Mouse (Mus musculus): Measurements from ENCODE around the gene Rxrb. TPM values are rescaled to one million over a fixed set of nuclear protein-coding genes. Genes with fewer than 3 reads are reported as not detected.
A peak's percentile ranks its signal among the peaks of the same experiment; 100 is the strongest.
"Not testable (repeated sequence)": the region's sequence is repeated elsewhere in the genome, so short reads cannot be mapped to it uniquely, and the experiment has no call there.

The Rxrb gene
- total and polyA plus RNA-seq, 3 experiments: 27.0 to 47.7 (median 36.9) TPM

DNA sequence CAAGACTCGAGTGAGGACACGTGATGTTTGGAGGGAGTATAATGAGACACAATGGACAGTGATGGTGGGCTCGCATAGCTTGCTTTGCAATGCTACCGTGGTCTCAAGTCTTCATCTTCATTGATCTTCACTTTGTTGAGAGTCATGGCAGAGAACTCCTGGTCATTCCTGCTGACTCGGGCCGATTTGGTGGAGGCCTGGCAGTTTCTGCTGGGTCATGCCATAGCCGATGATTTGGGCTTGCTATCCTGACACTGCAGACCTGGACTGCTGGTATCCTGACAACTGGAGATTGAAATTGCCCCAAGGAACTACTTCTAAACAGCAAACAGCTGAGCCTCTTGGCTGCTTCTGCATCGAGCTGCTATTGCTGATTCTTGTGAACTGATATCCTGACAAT is 36.7 kb upstream of the Rxrb start:
- Histone ChIP-seq H3K27me3 (replicated peaks) (no peaks in the 10 kb centered on the region), H3K4me1 (ENCODE audit: control insufficient read depth in 1 of 2, insufficient read depth in 2 of 2) (peaks cover 13 to 29% of the 10 kb centered on the region in 2 experiments), H3K79me2 (replicated peaks; ENCODE audit: control insufficient read depth, extremely low read depth, insufficient read depth, poor library complexity, severe bottlenecking) (peaks cover 22% of the 10 kb centered on the region), H3K9ac (ENCODE audit: insufficient read depth, low read depth) (no peak overlapping the region), H3K9me3 (replicated peaks; ENCODE audit: low read length) (no peaks in the 10 kb centered on the region), H3K4me3 (replicated peaks in 1 of 3; ENCODE audit: low read depth in 2 of 3, low read length in 2 of 3, poor library complexity in 1 of 3) (no peak overlapping the region), H3K4me2 (ENCODE audit: insufficient read depth, low read depth, poor library complexity, severe bottlenecking) (no peak overlapping the region), H3K36me3 (replicated peaks in 1 of 2; ENCODE audit: control insufficient read depth in 1 of 2, insufficient read depth in 1 of 2, low read length in 1 of 2) (peaks cover 33 to 41% of the 10 kb centered on the region in 2 experiments), H3K27ac (ENCODE audit: insufficient read depth, low read depth) (no peak overlapping the region)
- in situ Hi-C loops (cut with MboI; ENCODE audit: low pct_ligation_motif_present, low pct_unique_long_range_greater_than_20kb, low sequenced_read_pairs) (loop anchor here (10.0 to 25.0 kb wide), 2 partner anchors 1390 to 1467 kb away; partner anchors contain the start of gene H2-Q10), dilution Hi-C loops (cut with MboI; ENCODE audit: extremely low pct_ligation_motif_present, extremely low pct_unique_long_range_greater_than_20kb, low sequenced_read_pairs) (no loop called here)
- no peak for DNase-seq (ENCODE audit: extremely low read depth)
- 0 out of 2 replicates have a peak, but pooled peaks have one; percentile 16 for TF ChIP-seq ELF1 (IDR thresholded peaks at IDR 0.05; ENCODE audit: low read depth, low read length)
- no peak for TF ChIP-seq RAD21 (IDR thresholded peaks at IDR 0.05; ENCODE audit: low read depth, low read length)
- TF ChIP-seq CHD1 (IDR thresholded peaks at IDR 0.05; ENCODE audit: low read depth, low read length): no peak
- no peak for TF ChIP-seq CTCF (conservative IDR thresholded peaks at IDR 0.05 in 1 of 2, IDR thresholded peaks at IDR 0.05 in 1 of 2; ENCODE audit: low read depth in 2 of 2, low read length in 2 of 2)
- no peak for TF ChIP-seq ZC3H11A (IDR thresholded peaks at IDR 0.05; ENCODE audit: low read depth, low read length)
- TF ChIP-seq SIN3A (IDR thresholded peaks at IDR 0.05; ENCODE audit: low read length): no peak
- TF ChIP-seq POLR2A (IDR thresholded peaks at IDR 0.05; ENCODE audit: low read depth, low read length): peak; percentile 37; the same call in 1 of the 2 replicates
- peak; percentile 83 for TF ChIP-seq MAFK (IDR thresholded peaks at IDR 0.05; ENCODE audit: insufficient replicate concordance, low read length)
- 0 out of 2 replicates have a peak, but pooled peaks have one; percentile 31 for TF ChIP-seq ZMIZ1 (IDR thresholded peaks at IDR 0.05; ENCODE audit: low read depth, low read length)
- TF ChIP-seq MAZ (IDR thresholded peaks at IDR 0.05; ENCODE audit: low read depth, low read length): no peak
- TF ChIP-seq CHD2 (IDR thresholded peaks at IDR 0.05; ENCODE audit: low read length): 0 out of 2 replicates have a peak, but pooled peaks have one; percentile 14

- TF ChIP-seq EP300 (IDR thresholded peaks at IDR 0.05; ENCODE audit: low read length): no peak
- no peak for TF ChIP-seq MXI1 (IDR thresholded peaks at IDR 0.05; ENCODE audit: low read depth, low read length)
- no peak for TF ChIP-seq JUN (IDR thresholded peaks at IDR 0.05; ENCODE audit: insufficient read depth, low read depth, low read length)
- no peak for TF ChIP-seq ETS1 (conservative IDR thresholded peaks at IDR 0.05; ENCODE audit: low read depth, low read length)
- 0 out of 2 replicates have a peak, but pooled peaks have one; percentile 39 for TF ChIP-seq ZMIZ1 (IDR thresholded peaks at IDR 0.05; ENCODE audit: low read depth, low read length)
- no peak for TF ChIP-seq ZC3H11A (IDR thresholded peaks at IDR 0.05; ENCODE audit: low read depth, low read length)
- no peak for TF ChIP-seq POLR2A (IDR thresholded peaks at IDR 0.05; ENCODE audit: low read depth, low read length)
- in situ Hi-C loops (cut with MboI; ENCODE audit: low pct_ligation_motif_present, low pct_unique_long_range_greater_than_20kb, low sequenced_read_pairs) (loop anchor here (10.0 to 25.0 kb wide), 2 partner anchors 1389 to 1467 kb away; partner anchors contain the start of gene H2-Q10), dilution Hi-C loops (cut with MboI; ENCODE audit: extremely low pct_ligation_motif_present, extremely low pct_unique_long_range_greater_than_20kb, low sequenced_read_pairs) (no loop called here)
- H3K27me3 ChIP-seq (replicated peaks): no peaks in the 10 kb centered on the region
- H3K9ac ChIP-seq (ENCODE audit: insufficient read depth, low read depth): no peak overlapping the region
- no peaks in the 10 kb centered on the region for H3K9me3 ChIP-seq (replicated peaks; ENCODE audit: low read length)
- H3K4me2 ChIP-seq (ENCODE audit: insufficient read depth, low read depth, poor library complexity, severe bottlenecking): no peak overlapping the region
- no peak overlapping the region for H3K27ac ChIP-seq (ENCODE audit: insufficient read depth, low read depth)
- peaks cover 13 to 29% of the 10 kb centered on the region in 2 experiments for H3K4me1 ChIP-seq (ENCODE audit: control insufficient read depth in 1 of 2, insufficient read depth in 2 of 2)
- H3K4me3 ChIP-seq (replicated peaks in 1 of 3; ENCODE audit: low read depth in 2 of 3, low read length in 2 of 3, poor library complexity in 1 of 3): no peak overlapping the region
- peaks cover 23% of the 10 kb centered on the region for H3K79me2 ChIP-seq (replicated peaks; ENCODE audit: control insufficient read depth, extremely low read depth, insufficient read depth, poor library complexity, severe bottlenecking)
- peaks cover 33 to 41% of the 10 kb centered on the region in 2 experiments for H3K36me3 ChIP-seq (replicated peaks in 1 of 2; ENCODE audit: control insufficient read depth in 1 of 2, insufficient read depth in 1 of 2, low read length in 1 of 2)
- no peak for DNase-seq (ENCODE audit: extremely low read depth)
Observed at GRCm38 (mm10) chr17:33995651-33996050, 36.0 kb upstream of the Rxrb start.

DNA sequence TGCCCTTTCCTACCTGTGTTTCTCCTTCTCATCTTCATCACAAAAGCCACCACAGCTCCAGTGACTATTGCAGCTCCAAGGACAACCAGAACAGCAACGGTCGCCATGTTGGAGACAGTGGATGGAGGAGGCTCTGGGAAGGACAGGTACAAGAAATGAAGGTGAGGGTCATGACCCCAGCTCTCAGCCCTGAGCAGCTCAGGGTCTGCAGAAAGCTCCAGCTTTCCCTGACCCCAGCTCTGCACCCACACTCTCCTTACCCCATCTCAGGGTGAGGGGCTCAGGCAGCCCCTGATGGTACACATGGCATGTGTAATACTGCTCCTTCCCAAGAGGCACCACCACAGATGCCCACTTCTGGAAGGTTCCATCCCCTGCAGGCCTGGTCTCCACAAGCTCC is 34.6 kb upstream of the Rxrb start:
- H3K4me3 ChIP-seq (replicated peaks in 1 of 3; ENCODE audit: low read depth in 2 of 3, low read length in 2 of 3, poor library complexity in 1 of 3); DNase-seq (ENCODE audit: extremely low read depth); H3K9me3 ChIP-seq (replicated peaks; ENCODE audit: low read length); H3K27me3 ChIP-seq (replicated peaks); H3K4me2 ChIP-seq (ENCODE audit: insufficient read depth, low read depth, poor library complexity, severe bottlenecking); dilution Hi-C loops (cut with MboI; ENCODE audit: extremely low pct_ligation_motif_present, extremely low pct_unique_long_range_greater_than_20kb, low sequenced_read_pairs); H3K9ac ChIP-seq (ENCODE audit: insufficient read depth, low read depth); H3K27ac ChIP-seq (ENCODE audit: insufficient read depth, low read depth): not testable (repeated sequence)
- Histone ChIP-seq H3K36me3 (replicated peaks in 1 of 2; ENCODE audit: control insufficient read depth in 1 of 2, insufficient read depth in 1 of 2, low read length in 1 of 2) (peaks cover 33 to 41% of the 10 kb centered on the region in 2 experiments), H3K4me1 (ENCODE audit: control insufficient read depth in 1 of 2, insufficient read depth in 2 of 2) (peaks cover 16 to 27% of the 10 kb centered on the region in 2 experiments), H3K79me2 (replicated peaks; ENCODE audit: control insufficient read depth, extremely low read depth, insufficient read depth, poor library complexity, severe bottlenecking) (peaks cover 23% of the 10 kb centered on the region)
- in situ Hi-C loops (cut with MboI; ENCODE audit: low pct_ligation_motif_present, low pct_unique_long_range_greater_than_20kb, low sequenced_read_pairs): loop anchor here (10.0 to 25.0 kb wide), 2 partner anchors 1388 to 1465 kb away; partner anchors contain the start of gene H2-Q10

Measured in CH12.LX (cell line).